Mouse (Mus musculus) heart, embryonic 14.5 days (tissue): ENCODE data around the gene Luzp1. TPM values are rescaled to one million over a fixed set of nuclear protein-coding genes. Genes with fewer than 3 reads are reported as not detected.

Experiments used
- ATAC-seq: fragments of 200-750 bp; cut with Nextera tagmentation; 2 replicates; pipeline ENCODE4 v1.8.0; 2017; ENCODE audit warnings: low read depth, moderate TSS enrichment; ENCODE audit not compliant: insufficient number of reproducible peaks, insufficient read depth, low FRiP score
- H3K27ac ChIP-seq, 2 experiments: fragments of 200-500 bp in 1 of 2; fragments of 300-500 bp in 1 of 2; sonication (generic) in 1 of 2; replicated peaks in 1 of 2; 2 replicates each; pipeline ENCODE4 v1.5.1; 2012 to 2014; ENCODE audit warnings: low read depth in 2 of 2, low read length in 2 of 2, control low read depth in 1 of 2, mild to moderate bottlenecking in 1 of 2, mixed read lengths in 1 of 2; ENCODE audit not compliant: control insufficient read depth in 1 of 2, insufficient read depth in 1 of 2
- H3K27me3 ChIP-seq: fragments of 300-500 bp; sonication (generic); 2 replicates; pipeline ENCODE4 v1.6.1; 2014; ENCODE audit warnings: mild to moderate bottlenecking, low read length, control low read depth; ENCODE audit not compliant: control insufficient read depth, insufficient read depth
- H3K36me3 ChIP-seq: fragments of 300-500 bp; sonication (generic); 2 replicates; pipeline ENCODE4 v1.6.1; 2014; ENCODE audit warnings: mild to moderate bottlenecking, control low read depth, low read length, mixed read lengths; ENCODE audit not compliant: control insufficient read depth, insufficient read depth
- H3K4me1 ChIP-seq, 2 experiments: fragments of 200-500 bp in 1 of 2; fragments of 300-500 bp in 1 of 2; sonication (generic) in 1 of 2; 2 replicates each; pipeline ENCODE4 v1.6.1; 2012 to 2014; ENCODE audit warnings: low read length in 2 of 2, control low read depth in 1 of 2, mixed read lengths in 1 of 2; ENCODE audit not compliant: control insufficient read depth in 2 of 2, insufficient read depth in 2 of 2
- H3K4me2 ChIP-seq: fragments of 300-500 bp; sonication (generic); 2 replicates; pipeline ENCODE4 v1.6.1; 2014; ENCODE audit warnings: mild to moderate bottlenecking, low read length
- H3K4me3 ChIP-seq, 2 experiments: fragments of 200-500 bp in 1 of 2; fragments of 300-500 bp in 1 of 2; sonication (generic) in 1 of 2; 2 replicates each; pipeline ENCODE4 v1.5.1; 2012 to 2014; ENCODE audit warnings: low read length in 2 of 2, mild to moderate bottlenecking in 2 of 2, control low read depth in 1 of 2, low read depth in 1 of 2, moderate library complexity in 1 of 2; ENCODE audit not compliant: control insufficient read depth in 1 of 2, insufficient read depth in 1 of 2
- H3K9ac ChIP-seq: fragments of 300-500 bp; sonication (generic); 2 replicates; pipeline ENCODE4 v1.6.1; 2014; ENCODE audit warnings: mild to moderate bottlenecking, low read length
- H3K9me3 ChIP-seq: fragments of 300-500 bp; sonication (generic); 2 replicates; pipeline ENCODE4 v1.6.1; 2016; ENCODE audit warnings: low read length, control low read depth; ENCODE audit not compliant: control insufficient read depth
- WGBS: fragments of 180-500 bp; shearing (Covaris S2); extraction: QIAGEN DNeasy Blood & Tissue Kit; methylation state at CpG from one replicate; pipeline ENCODE4 v1.1.7; 2014; 5-methylcytosine and 5-hydroxymethylcytosine counted together
- polyA plus RNA-seq: library from polyadenylated mRNA; unstranded; fragments of >200 nt; fragmentation: Nextera tagmentation; extraction: Ambion mirVana; gene quantifications from 2 replicates; pipeline ENCODE4 v1.2.1, GENCODE M21; 2014

Gene Luzp1
- 90.5 and 95.6 TPM in 2 replicates for polyA plus RNA-seq

DNA sequence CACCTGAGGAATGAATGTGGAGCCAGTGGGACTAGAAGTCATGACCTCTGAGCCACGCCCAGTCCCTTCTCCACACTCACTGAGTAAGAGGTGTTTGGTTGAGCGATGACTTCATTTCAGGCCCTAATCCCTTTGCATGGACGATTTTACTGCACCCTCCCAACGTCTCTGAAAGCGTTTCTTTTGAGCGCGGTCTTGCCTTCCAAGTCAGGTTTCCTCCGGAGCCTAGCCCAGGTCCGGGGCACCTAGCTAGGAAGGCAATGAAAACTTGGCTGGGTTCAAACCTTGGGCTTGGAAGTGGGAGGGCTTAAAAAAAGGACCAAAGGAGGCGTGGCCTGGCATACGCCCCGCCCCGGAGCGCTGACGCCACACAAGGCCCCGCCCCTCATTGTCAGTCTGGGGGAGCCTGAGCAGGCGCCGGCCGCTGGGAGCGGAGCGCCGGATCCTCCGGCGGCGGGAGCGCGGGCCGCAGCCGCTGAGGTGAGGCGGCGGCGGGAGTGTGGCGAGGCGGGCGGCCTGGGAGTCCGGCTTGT is at the start of gene Luzp1:
TSS of gene Luzp1 (plus strand) at position 391 of the 533 bp plus-strand sequence.
- Histone ChIP-seq H3K4me3 (peak within 1 kb of the TSS; percentile 72 to 97), H3K36me3 (no peaks in the 10 kb centered on the region), H3K4me2 (peak within 1 kb of the TSS; percentile 70), H3K27ac (peak within 1 kb of the TSS; percentile 94 to 99), H3K9ac (peak within 1 kb of the TSS; percentile 97), H3K27me3 (no peaks in the 10 kb centered on the region), H3K4me1 (peaks cover 7 to 49% of the 10 kb centered on the region in 2 experiments), H3K9me3 (no peaks in the 10 kb centered on the region)
- 1% methylated on average over 30 of the region's 36 CpGs for WGBS
- peak; percentile 89 for ATAC-seq

DNA sequence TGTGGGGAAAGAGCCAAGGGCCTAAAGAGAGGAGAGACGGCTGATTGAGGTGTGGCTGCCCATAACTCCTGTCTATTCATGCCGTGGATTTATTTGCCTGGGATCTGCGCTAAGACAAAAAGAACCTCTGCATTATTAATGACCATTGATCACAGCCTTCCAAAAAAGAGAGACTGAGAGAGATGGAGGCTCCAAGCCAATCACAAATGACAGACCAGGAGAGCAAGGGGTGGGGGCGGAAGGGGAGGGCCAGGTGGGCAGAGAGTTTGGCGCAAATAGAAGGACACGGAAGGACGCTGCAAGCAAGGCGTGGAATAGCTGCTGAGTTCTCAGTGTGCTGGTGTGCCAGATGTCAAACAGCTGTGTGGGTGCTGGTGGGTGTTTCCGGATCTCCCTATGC is 46.3 kb upstream of the Luzp1 start, which contains the start of gene Htr1d:
TSS of gene Htr1d (plus strand) at position 301 of the 400 bp plus-strand sequence.
- Histone ChIP-seq H3K27ac (no peak within 1 kb of the TSS), H3K27me3 (peaks cover 57% of the 10 kb centered on the region)
- 74% methylated on average over 9 of the region's 9 CpGs for WGBS

DNA sequence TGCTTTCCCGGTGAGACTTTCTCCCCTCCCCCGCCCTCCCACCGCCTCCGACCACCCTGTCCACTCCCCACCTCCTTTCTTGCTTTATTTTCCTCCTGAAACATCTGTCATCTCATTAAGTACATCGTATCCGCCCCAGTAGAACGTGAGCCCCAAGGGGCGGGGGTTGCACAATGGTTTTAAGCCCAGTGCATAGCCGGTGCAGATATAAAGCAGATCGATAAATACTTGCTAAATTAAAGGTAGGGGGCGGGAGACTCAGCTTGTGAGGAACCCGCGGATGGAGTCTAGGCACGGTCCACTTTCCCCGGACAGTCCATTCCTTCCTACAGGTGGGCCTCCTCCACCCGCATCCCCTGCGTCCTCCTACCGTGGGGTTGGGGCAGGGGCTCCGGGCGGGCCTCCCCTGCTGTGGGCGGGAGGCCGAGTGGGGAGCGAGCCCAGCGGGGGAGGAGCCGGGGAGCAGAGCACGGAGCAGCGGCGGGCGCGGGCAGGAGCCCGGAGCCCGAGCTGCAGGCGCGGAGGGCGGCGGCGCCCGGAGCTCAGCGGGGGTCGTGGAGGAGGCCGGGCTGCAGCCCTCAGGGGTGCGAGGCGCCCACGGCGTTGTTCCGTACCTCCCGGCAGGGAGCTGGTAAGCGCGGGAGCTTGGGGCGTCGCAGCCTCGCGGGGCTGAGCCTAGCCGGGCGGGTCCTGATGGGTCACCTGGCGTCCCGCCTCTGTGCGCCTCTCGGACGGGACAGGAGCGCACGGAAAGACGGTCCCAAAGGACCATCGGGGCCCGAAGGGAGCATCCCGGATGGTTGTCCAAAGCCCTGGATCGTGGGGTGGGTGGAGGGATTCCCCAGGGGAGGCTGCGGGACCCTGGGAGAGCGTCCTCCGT is 45.2 kb upstream of the Luzp1 start:
- H3K4me1 ChIP-seq, result peaks cover 6 to 8% of the 10 kb centered on the region in 2 experiments; a peak in 3 of 4 replicates
- H3K4me2 ChIP-seq, result peak overlapping the region; percentile 81
- no peaks in the 10 kb centered on the region for H3K36me3 ChIP-seq
- 2% methylated on average over 62 of the region's 70 CpGs for WGBS
- ATAC-seq, result no peak
- H3K9ac ChIP-seq, result peak overlapping the region; percentile 48
- peaks cover 56% of the 10 kb centered on the region for H3K27me3 ChIP-seq
- peak overlapping the region; percentile 32 to 55 for H3K4me3 ChIP-seq
- H3K27ac ChIP-seq, result no peak overlapping the region
- H3K9me3 ChIP-seq, result no peaks in the 10 kb centered on the region

More for the DNA sequence above, 46.3 kb upstream of the Luzp1 start, which contains the start of gene Htr1d:
- Histone ChIP-seq H3K4me1 (peaks cover 8 to 11% of the 10 kb centered on the region in 2 experiments; a peak in 3 of 4 replicates), H3K9ac (peak within 1 kb of the TSS; percentile 48), H3K36me3 (no peaks in the 10 kb centered on the region), H3K4me3 (peak within 1 kb of the TSS; percentile 32 to 55), H3K9me3 (no peaks in the 10 kb centered on the region), H3K4me2 (peak within 1 kb of the TSS; percentile 81)
- no peak for ATAC-seq

DNA sequence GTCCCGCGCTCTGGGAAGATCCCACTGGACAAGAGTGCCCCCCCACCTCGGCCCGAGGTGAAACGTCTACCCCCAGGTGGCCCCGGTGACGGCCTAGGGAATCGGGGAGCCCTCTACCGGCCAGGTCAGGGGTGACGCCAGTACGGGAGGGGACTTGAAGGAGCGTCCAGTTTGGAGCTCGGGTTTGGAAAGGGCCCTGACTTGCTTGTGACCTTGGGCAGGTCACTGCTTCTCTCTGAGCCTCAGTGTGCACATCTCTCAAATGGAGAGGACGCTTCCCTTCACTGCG is 44.6 kb upstream of the Luzp1 start:
- Histone ChIP-seq H3K27ac (no peak overlapping the region), H3K27me3 (peaks cover 50% of the 10 kb centered on the region), H3K4me2 (peak overlapping the region; percentile 81), H3K9me3 (no peaks in the 10 kb centered on the region), H3K36me3 (no peaks in the 10 kb centered on the region), H3K4me1 (peaks cover 6 to 8% of the 10 kb centered on the region in 2 experiments; a peak in 3 of 4 replicates), H3K9ac (peak overlapping the region; percentile 48), H3K4me3 (peak overlapping the region; percentile 32 to 55)
- ATAC-seq, result 0 out of 2 replicates have a peak, but pooled peaks have one; percentile 18
- WGBS, result 3% methylated on average over 15 of the region's 15 CpGs

DNA sequence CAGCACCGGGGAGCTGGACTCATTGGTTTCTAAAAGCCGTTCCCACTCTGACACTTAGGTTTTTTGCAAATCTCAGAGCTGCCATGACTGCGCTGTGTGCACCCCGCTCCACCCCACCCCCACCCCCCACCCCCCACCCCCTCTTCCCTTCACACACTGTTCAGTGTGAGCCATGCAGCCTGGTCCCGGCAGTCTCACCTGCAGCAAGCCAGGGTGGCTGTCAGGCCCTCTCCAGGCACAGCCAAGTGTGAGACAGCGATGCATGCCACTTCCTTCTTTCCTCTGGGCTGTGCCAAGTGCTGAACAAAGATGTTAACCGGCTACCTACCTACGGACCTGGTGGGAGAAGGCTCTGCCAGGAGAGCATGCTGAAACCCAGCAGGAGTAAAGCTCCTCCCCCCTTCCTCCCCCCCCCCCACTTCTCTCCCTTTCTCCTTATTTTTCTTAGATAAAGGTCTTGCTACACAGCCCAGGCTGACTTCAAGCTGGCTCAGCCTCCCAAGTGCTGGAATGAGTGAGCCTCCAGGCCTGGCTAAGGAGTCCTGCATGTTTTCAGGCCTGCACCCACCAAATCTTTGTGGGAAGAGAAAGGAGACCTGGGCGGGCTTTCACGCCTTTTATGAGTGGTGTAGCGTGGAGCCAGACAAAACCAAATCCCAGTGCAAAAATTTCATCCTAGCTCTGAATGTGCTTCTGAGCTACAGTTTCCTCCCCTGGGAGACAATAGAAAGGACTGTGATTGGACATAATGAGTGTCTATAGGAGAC is 38.8 kb upstream of the Luzp1 start:
- H3K4me2 ChIP-seq, result 0 out of 2 replicates have a peak overlapping the region, but pooled peaks have one; percentile 13
- ATAC-seq, result no peak

DNA sequence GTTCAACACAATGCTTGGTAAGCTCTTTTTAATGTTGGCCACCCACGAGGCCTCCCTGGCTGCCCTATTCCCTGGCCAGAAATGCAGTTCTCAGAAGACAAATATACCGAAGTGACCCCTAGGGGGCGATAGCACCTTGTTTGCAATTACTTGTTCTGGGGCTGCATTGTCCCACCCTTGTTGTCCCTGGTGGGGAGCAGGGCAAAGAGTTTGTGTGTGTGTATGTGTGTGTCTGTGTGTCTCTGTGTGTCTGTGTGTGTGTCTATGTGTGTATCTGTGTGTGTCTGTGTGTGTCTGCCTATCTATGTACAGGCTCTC is 38.2 kb upstream of the Luzp1 start:
- Histone ChIP-seq H3K9ac (no peak overlapping the region), H3K4me2 (no peak overlapping the region), H3K27me3 (peaks cover 10% of the 10 kb centered on the region; the same call in 1 of the 2 replicates), H3K36me3 (no peaks in the 10 kb centered on the region), H3K4me1 (peaks cover 3 to 6% of the 10 kb centered on the region in 2 experiments), H3K27ac (no peak overlapping the region), H3K9me3 (no peaks in the 10 kb centered on the region), H3K4me3 (no peak overlapping the region)
- ATAC-seq, result no peak
- 5% methylated on average over 3 of the region's 3 CpGs for WGBS

More for the DNA sequence above, 38.8 kb upstream of the Luzp1 start:
- no peaks in the 10 kb centered on the region for H3K9me3 ChIP-seq
- H3K27me3 ChIP-seq, result peaks cover 10% of the 10 kb centered on the region
- 38% methylated on average over 11 of the region's 11 CpGs for WGBS
- H3K9ac ChIP-seq, result no peak overlapping the region
- H3K27ac ChIP-seq, result no peak overlapping the region
- no peaks in the 10 kb centered on the region for H3K36me3 ChIP-seq
- H3K4me1 ChIP-seq, result peaks cover 3 to 6% of the 10 kb centered on the region in 2 experiments
- H3K4me3 ChIP-seq, result no peak overlapping the region

DNA sequence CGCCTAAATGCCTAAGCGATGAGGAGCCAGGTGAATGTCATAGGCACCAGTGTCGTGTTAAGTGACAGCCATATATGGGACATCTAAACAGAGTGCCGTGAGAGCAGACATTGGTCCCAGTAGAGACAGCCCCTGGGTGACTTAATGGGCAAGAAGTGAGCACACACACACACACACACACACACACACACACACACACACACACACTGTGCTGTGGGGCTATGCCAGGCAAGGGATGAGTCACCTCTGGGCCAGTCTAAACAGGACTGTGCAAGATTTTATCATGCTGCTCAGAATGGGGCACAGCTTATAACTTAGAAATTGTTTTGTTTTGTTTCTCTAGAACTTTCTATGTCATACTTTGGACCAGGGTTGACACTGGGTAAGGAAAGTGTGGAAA is 35.5 kb upstream of the Luzp1 start:
- Histone ChIP-seq H3K27me3 (0 out of 2 replicates have a peak, but pooled peaks cover under 1% of the 10 kb centered on the region), H3K4me3 (no peak overlapping the region), H3K27ac (no peak overlapping the region), H3K36me3 (no peaks in the 10 kb centered on the region), H3K9me3 (no peaks in the 10 kb centered on the region), H3K4me1 (peaks cover 3 to 9% of the 10 kb centered on the region in 2 experiments), H3K9ac (no peak overlapping the region), H3K4me2 (no peak overlapping the region)
- WGBS, result 62% methylated on average over 4 of the region's 4 CpGs
- ATAC-seq, result no peak
